Mouse (Mus musculus): ENCODE measurements around the gene Zfp704. TPM values are rescaled to one million over a fixed set of nuclear protein-coding genes. Genes with fewer than 3 reads are reported as not detected.

Gene Zfp704
- polyA plus RNA-seq, 1 experiment: 0.82 TPM

DNA sequence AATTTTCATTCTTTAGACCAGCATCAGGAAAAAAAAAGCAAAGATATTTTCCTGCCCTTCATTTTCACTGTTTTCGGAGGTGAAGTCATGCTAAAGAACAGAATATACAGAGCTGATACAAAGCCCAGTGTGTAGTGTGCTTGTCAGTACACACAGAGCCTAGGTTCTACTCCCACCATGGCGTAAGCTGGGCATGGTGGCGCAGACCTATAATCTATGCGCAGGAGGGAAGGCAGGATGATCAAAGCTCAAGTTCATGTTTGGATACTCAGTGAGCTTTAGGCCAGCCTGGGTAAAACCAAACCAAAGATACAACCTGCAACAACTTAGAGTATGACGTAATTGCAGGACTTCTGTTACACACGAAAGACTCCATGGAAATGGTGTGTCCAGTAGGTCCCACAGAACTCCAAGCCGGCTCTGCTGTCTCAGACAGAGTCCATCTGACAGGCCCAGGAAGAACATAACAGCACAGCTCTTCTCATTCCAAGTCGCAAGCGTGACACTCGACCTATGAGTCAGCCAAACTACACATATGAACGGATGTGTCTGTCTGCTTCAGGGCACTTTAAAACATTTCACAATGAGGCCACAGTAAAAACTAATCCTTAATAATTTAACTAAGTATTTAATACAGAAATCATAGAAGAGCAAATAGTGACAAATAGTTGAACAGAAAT is 47.1 kb downstream of the Zfp704 start:
- WGBS: 93% methylated on average over 11 of the region's 11 CpGs
- DNase-seq (ENCODE audit: low read depth in 1 of 2, low spot score in 2 of 2): no peak
- H3K27me3 ChIP-seq (ENCODE audit: control insufficient read depth, insufficient read depth, low read length): no peaks in the 10 kb centered on the region
- H3K36me3 ChIP-seq (ENCODE audit: control insufficient read depth, insufficient read depth, low read length): no peaks in the 10 kb centered on the region
- H3K4me1 ChIP-seq (ENCODE audit: control insufficient read depth, insufficient read depth, insufficient read length): peaks cover under 1% of the 10 kb centered on the region; the same call in 1 of the 2 replicates
- TF ChIP-seq POLR2A (IDR thresholded peaks at IDR 0.05; ENCODE audit: low read depth, low read length) (no peak), CTCF (IDR thresholded peaks at IDR 0.05; ENCODE audit: extremely low read depth, insufficient read depth, insufficient read length, insufficient replicate concordance) (no peak)
- H3K27ac ChIP-seq (ENCODE audit: insufficient read depth, low read length): no peak overlapping the region
- no peak overlapping the region for H3K4me3 ChIP-seq (ENCODE audit: extremely low read depth, insufficient read depth, insufficient read length)

DNA sequence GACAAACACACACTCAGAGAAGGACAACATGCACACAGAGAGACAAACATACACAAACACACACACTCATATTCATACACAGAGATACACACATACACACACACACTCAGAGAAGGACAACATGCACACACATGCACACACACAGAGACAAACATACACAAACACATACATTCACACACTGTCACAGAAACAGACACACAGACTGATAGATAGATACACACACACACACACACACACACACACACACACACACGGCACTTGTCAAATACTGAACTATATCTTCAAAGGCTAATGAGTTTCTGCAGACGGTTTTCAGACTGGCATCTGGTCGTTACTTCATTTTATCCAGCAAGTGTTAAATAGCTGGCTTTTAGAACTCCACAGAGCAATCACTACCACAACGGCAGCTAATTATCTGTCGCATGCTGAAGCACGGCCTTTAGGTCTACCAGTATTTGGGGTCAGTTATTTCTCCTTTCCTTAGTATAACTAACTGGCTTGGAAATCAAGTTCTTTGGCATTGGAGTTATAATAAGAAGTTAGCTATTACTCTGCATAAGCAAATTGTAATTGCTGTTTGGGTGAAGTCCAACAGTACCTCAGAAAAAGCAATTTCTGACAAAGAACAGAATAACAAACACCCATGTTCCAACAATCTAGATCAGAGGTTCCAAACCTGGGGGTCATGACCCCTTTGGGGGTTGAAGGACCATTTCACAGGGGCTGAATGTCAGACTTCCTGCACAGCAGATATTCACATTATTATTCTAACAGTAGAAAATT is 51.9 kb downstream of the Zfp704 start:
- TF ChIP-seq CTCF (IDR thresholded peaks at IDR 0.05; ENCODE audit: extremely low read depth, insufficient read depth, insufficient read length, insufficient replicate concordance): no peak
- no peak for TF ChIP-seq POLR2A (IDR thresholded peaks at IDR 0.05; ENCODE audit: low read depth, low read length)
- no peak for DNase-seq (ENCODE audit: low read depth in 1 of 2, low spot score in 2 of 2)
- WGBS: 93% methylated on average over 6 of the region's 6 CpGs
- H3K4me3 ChIP-seq (ENCODE audit: extremely low read depth, insufficient read depth, insufficient read length): no peak overlapping the region
- H3K36me3 ChIP-seq (ENCODE audit: control insufficient read depth, insufficient read depth, low read length): no peaks in the 10 kb centered on the region
- H3K27me3 ChIP-seq (ENCODE audit: control insufficient read depth, insufficient read depth, low read length): no peaks in the 10 kb centered on the region
- no peak overlapping the region for H3K27ac ChIP-seq (ENCODE audit: insufficient read depth, low read length)
- H3K4me1 ChIP-seq (ENCODE audit: control insufficient read depth, insufficient read depth, insufficient read length): no peaks in the 10 kb centered on the region

DNA sequence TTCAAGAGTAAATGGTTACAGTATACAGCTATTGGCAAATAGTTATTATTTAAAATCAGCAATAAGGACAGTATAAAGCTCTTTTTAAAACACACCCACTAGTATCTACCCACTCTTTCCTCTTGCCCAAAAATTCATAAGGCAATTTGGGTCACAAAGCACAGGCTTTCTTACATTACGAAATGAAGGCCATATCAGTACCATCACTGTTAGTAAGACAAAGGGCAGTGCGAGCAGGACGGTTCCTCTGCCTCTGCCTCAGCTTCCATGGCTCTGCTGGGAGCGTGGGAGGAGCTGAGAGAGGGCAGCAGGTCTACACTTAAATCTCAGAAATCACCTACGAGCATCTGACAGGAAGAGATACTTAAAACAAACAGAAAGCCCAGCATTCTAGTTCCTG is 53.7 kb downstream of the Zfp704 start:
- H3K27ac ChIP-seq (ENCODE audit: insufficient read depth, low read length): no peak overlapping the region
- H3K27me3 ChIP-seq (ENCODE audit: control insufficient read depth, insufficient read depth, low read length): no peaks in the 10 kb centered on the region
- DNase-seq (ENCODE audit: low read depth in 1 of 2, low spot score in 2 of 2): no peak
- no peaks in the 10 kb centered on the region for H3K36me3 ChIP-seq (ENCODE audit: control insufficient read depth, insufficient read depth, low read length)
- H3K4me3 ChIP-seq (ENCODE audit: extremely low read depth, insufficient read depth, insufficient read length): no peak overlapping the region
- no peaks in the 10 kb centered on the region for H3K4me1 ChIP-seq (ENCODE audit: control insufficient read depth, insufficient read depth, insufficient read length)
- 66% methylated on average over 5 of the region's 5 CpGs for WGBS
- TF ChIP-seq POLR2A (IDR thresholded peaks at IDR 0.05; ENCODE audit: low read depth, low read length): no peak
- TF ChIP-seq CTCF (IDR thresholded peaks at IDR 0.05; ENCODE audit: extremely low read depth, insufficient read depth, insufficient read length, insufficient replicate concordance): no peak

DNA sequence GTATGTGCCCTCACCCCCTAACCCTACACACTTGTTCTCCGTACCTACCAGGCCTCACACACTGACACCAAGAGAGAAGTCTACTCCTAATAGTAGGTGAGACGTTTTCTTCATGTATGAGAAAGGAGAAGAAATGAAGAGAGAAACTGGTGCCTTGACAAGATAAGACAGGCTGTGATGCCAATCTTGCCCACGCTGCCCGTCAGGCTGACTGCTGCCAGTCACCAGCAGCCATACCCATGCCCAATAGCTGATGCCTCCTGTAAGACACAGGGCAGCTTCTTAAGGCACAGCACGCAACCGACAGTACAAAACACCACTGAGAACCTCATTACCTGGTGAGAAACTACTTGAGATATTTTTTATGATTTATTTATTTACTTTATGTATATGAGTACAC is 55.0 kb downstream of the Zfp704 start:
- 76% methylated on average over 6 of the region's 6 CpGs for WGBS
- Histone ChIP-seq H3K27me3 (ENCODE audit: control insufficient read depth, insufficient read depth, low read length) (no peaks in the 10 kb centered on the region), H3K4me1 (ENCODE audit: control insufficient read depth, insufficient read depth, insufficient read length) (peaks cover 4% of the 10 kb centered on the region; the same call in 1 of the 2 replicates), H3K4me3 (ENCODE audit: extremely low read depth, insufficient read depth, insufficient read length) (no peak overlapping the region), H3K36me3 (ENCODE audit: control insufficient read depth, insufficient read depth, low read length) (no peaks in the 10 kb centered on the region), H3K27ac (ENCODE audit: insufficient read depth, low read length) (no peak overlapping the region)
- TF ChIP-seq POLR2A (IDR thresholded peaks at IDR 0.05; ENCODE audit: low read depth, low read length) (no peak), CTCF (IDR thresholded peaks at IDR 0.05; ENCODE audit: extremely low read depth, insufficient read depth, insufficient read length, insufficient replicate concordance) (no peak)
- no peak for DNase-seq (ENCODE audit: low read depth in 1 of 2, low spot score in 2 of 2)

GRCm38 (mm10) chr3:9552332-9552731 is 57.6 kb downstream of the Zfp704 start:
- H3K4me1 ChIP-seq (ENCODE audit: control insufficient read depth, insufficient read depth, insufficient read length): peaks cover 11% of the 10 kb centered on the region; the same call in 1 of the 2 replicates
- H3K27ac ChIP-seq (ENCODE audit: insufficient read depth, low read length): no peak overlapping the region
- no peak overlapping the region for H3K4me3 ChIP-seq (ENCODE audit: extremely low read depth, insufficient read depth, insufficient read length)
- H3K27me3 ChIP-seq (ENCODE audit: control insufficient read depth, insufficient read depth, low read length): no peaks in the 10 kb centered on the region
- no peak for TF ChIP-seq CTCF (IDR thresholded peaks at IDR 0.05; ENCODE audit: extremely low read depth, insufficient read depth, insufficient read length, insufficient replicate concordance)
- TF ChIP-seq POLR2A (IDR thresholded peaks at IDR 0.05; ENCODE audit: low read depth, low read length): no peak
- no peak for DNase-seq (ENCODE audit: low read depth in 1 of 2, low spot score in 2 of 2)
- 84% methylated on average over 8 of the region's 8 CpGs for WGBS
- H3K36me3 ChIP-seq (ENCODE audit: control insufficient read depth, insufficient read depth, low read length): no peaks in the 10 kb centered on the region

GRCm38 (mm10) chr3:9550930-9551329 is 59.0 kb downstream of the Zfp704 start:
- H3K4me3 ChIP-seq (ENCODE audit: extremely low read depth, insufficient read depth, insufficient read length): no peak overlapping the region
- no peak overlapping the region for H3K27ac ChIP-seq (ENCODE audit: insufficient read depth, low read length)
- no peaks in the 10 kb centered on the region for H3K27me3 ChIP-seq (ENCODE audit: control insufficient read depth, insufficient read depth, low read length)
- WGBS: 27% methylated on average over 1 of the region's 1 CpGs
- peaks cover 17% of the 10 kb centered on the region; the same call in 1 of the 2 replicates for H3K4me1 ChIP-seq (ENCODE audit: control insufficient read depth, insufficient read depth, insufficient read length)
- H3K36me3 ChIP-seq (ENCODE audit: control insufficient read depth, insufficient read depth, low read length): no peaks in the 10 kb centered on the region
- no peak for TF ChIP-seq POLR2A (IDR thresholded peaks at IDR 0.05; ENCODE audit: low read depth, low read length)
- TF ChIP-seq CTCF (IDR thresholded peaks at IDR 0.05; ENCODE audit: extremely low read depth, insufficient read depth, insufficient read length, insufficient replicate concordance): no peak
- no peak for DNase-seq (ENCODE audit: low read depth in 1 of 2, low spot score in 2 of 2)

All from spleen, adult 2 months (tissue).